Mouse (Mus musculus): ENCODE data around the gene Gm12800. TPM values are rescaled to one million over a fixed set of nuclear protein-coding genes. Genes with fewer than 3 reads are reported as not detected.
"Not testable (repeated sequence)": the region's sequence is repeated elsewhere in the genome, so short reads cannot be mapped to it uniquely, and the experiment has no call there.

The Gm12800 gene
- polyA plus RNA-seq (2015; fragmentation: Nextera tagmentation; extraction: Ambion mirVana), result not detected in 2 replicates

DNA sequence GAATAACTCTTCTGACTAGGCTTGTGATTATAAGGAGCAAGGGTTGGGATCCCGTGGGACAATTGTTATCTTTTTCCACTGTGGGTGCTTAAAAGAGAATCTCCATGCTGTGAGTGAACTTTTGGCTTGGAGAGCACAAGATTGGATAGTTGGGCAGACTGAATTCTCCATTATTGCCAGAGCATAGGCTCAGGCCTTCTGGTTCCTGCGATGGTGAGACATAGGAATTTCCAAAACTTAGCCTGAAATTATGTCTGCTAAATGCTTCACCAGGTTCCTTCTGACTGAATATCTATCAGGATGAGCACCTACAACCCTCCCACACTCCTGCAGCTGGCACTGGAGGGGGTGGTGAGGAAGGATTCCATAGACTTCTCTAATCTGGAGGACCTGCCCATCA is at the start of gene Gm12800:
Gene Gm12800, plus strand, starts transcription at position 301 of the 400 bp plus-strand sequence.
- not testable (repeated sequence) for H3K9me3 ChIP-seq (replicated peaks; ENCODE audit: control insufficient read depth, low read length, poor library complexity, severe bottlenecking); H3K4me3 ChIP-seq (ENCODE audit: low read depth, low read length); H3K36me3 ChIP-seq (ENCODE audit: control insufficient read depth, insufficient read depth, low read length); H3K4me2 ChIP-seq (ENCODE audit: low read length); H3K4me1 ChIP-seq (ENCODE audit: control insufficient read depth, insufficient read depth, low read length); H3K27ac ChIP-seq (ENCODE audit: low read length); H3K9ac ChIP-seq (ENCODE audit: low read depth, low read length); ATAC-seq; H3K27me3 ChIP-seq (ENCODE audit: control insufficient read depth, insufficient read depth, low read depth, low read length)
- 65% methylated on average over 2 of the region's 2 CpGs for WGBS

- Histone ChIP-seq H3K9ac (ENCODE audit: low read depth, low read length) (no peak overlapping the region), H3K27ac (ENCODE audit: low read length) (no peak overlapping the region), H3K9me3 (replicated peaks; ENCODE audit: control insufficient read depth, low read length, poor library complexity, severe bottlenecking) (no peaks in the 10 kb centered on the region), H3K36me3 (ENCODE audit: control insufficient read depth, insufficient read depth, low read length) (no peaks in the 10 kb centered on the region), H3K4me3 (ENCODE audit: low read depth, low read length) (no peak overlapping the region), H3K27me3 (ENCODE audit: control insufficient read depth, insufficient read depth, low read depth, low read length) (no peaks in the 10 kb centered on the region), H3K4me1 (ENCODE audit: control insufficient read depth, insufficient read depth, low read length) (no peaks in the 10 kb centered on the region), H3K4me2 (ENCODE audit: low read length) (no peak overlapping the region)
- 48% methylated on average over 6 of the region's 6 CpGs for WGBS
- no peak for ATAC-seq
Observed at GRCm38 (mm10) chr4:101860873-101861272, 48.0 kb upstream of the Gm12800 start.

DNA sequence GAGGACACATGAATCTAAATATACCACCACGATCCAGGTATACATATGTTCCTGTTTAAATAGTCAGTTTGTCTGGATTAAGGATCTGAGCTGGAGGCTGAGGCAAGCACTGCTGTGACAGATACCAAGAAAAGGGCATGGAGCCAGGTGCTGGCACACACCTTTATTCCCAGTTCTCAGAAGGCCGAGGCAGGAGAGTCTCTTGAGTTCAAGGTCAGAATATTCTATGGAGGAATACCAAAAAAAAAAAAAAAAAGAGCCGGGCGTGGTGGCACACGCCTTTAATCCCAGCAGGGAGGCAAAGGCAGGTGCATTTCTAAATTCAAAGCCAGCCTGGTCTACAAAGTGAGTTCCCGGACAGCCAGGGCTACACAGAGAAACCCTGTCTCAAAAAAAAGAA is 46.6 kb upstream of the Gm12800 start:
- Histone ChIP-seq H3K36me3 (ENCODE audit: control insufficient read depth, insufficient read depth, low read length) (no peaks in the 10 kb centered on the region), H3K27me3 (ENCODE audit: control insufficient read depth, insufficient read depth, low read depth, low read length) (no peaks in the 10 kb centered on the region), H3K9me3 (replicated peaks; ENCODE audit: control insufficient read depth, low read length, poor library complexity, severe bottlenecking) (no peaks in the 10 kb centered on the region), H3K4me1 (ENCODE audit: control insufficient read depth, insufficient read depth, low read length) (no peaks in the 10 kb centered on the region), H3K27ac (ENCODE audit: low read length) (no peak overlapping the region), H3K9ac (ENCODE audit: low read depth, low read length) (no peak overlapping the region), H3K4me2 (ENCODE audit: low read length) (no peak overlapping the region), H3K4me3 (ENCODE audit: low read depth, low read length) (no peak overlapping the region)
- 86% methylated on average over 4 of the region's 6 CpGs for WGBS
- ATAC-seq, result no peak

- 78% methylated on average over 2 of the region's 2 CpGs for WGBS
- not testable (repeated sequence) for ATAC-seq
Observed at GRCm38 (mm10) chr4:101872031-101872430, 36.9 kb upstream of the Gm12800 start.

GRCm38 (mm10) chr4:101875687-101876086 is 33.2 kb upstream of the Gm12800 start:
- WGBS, result 84% methylated on average over 15 of the region's 15 CpGs
- not testable (repeated sequence) for H3K4me3 ChIP-seq (ENCODE audit: low read depth, low read length); H3K9me3 ChIP-seq (replicated peaks; ENCODE audit: control insufficient read depth, low read length, poor library complexity, severe bottlenecking); H3K9ac ChIP-seq (ENCODE audit: low read depth, low read length); H3K27me3 ChIP-seq (ENCODE audit: control insufficient read depth, insufficient read depth, low read depth, low read length); H3K36me3 ChIP-seq (ENCODE audit: control insufficient read depth, insufficient read depth, low read length); H3K27ac ChIP-seq (ENCODE audit: low read length); H3K4me1 ChIP-seq (ENCODE audit: control insufficient read depth, insufficient read depth, low read length); ATAC-seq; H3K4me2 ChIP-seq (ENCODE audit: low read length)

More at GRCm38 (mm10) chr4:101872031-101872430, 36.9 kb upstream of the Gm12800 start:
- H3K4me2 ChIP-seq (ENCODE audit: low read length); H3K27me3 ChIP-seq (ENCODE audit: control insufficient read depth, insufficient read depth, low read depth, low read length); H3K4me1 ChIP-seq (ENCODE audit: control insufficient read depth, insufficient read depth, low read length); H3K36me3 ChIP-seq (ENCODE audit: control insufficient read depth, insufficient read depth, low read length); H3K9ac ChIP-seq (ENCODE audit: low read depth, low read length); H3K9me3 ChIP-seq (replicated peaks; ENCODE audit: control insufficient read depth, low read length, poor library complexity, severe bottlenecking); H3K4me3 ChIP-seq (ENCODE audit: low read depth, low read length); H3K27ac ChIP-seq (ENCODE audit: low read length): not testable (repeated sequence)

DNA sequence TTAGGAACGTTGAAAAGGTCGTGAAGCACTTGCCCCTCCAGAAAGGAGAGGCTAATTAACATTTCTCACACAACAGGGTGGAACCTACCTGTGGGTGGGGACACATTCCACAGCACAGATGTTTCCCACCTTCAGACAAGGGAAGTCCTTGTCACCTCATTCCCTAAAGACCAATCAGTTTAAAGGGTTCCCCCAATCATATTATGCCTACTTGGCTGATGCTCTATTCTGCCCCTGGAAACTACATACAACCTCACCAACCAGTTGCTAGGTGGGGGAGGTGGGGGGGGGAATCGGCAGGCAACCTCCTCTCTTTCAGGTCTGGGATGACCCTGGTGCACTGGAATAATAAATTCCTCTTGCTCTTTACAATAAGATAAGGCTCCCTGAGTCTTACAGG is 25.3 kb upstream of the Gm12800 start:
- 39% methylated on average over 3 of the region's 3 CpGs for WGBS
- H3K27ac ChIP-seq (ENCODE audit: low read length), result no peak overlapping the region
- no peak for ATAC-seq
- H3K27me3 ChIP-seq (ENCODE audit: control insufficient read depth, insufficient read depth, low read depth, low read length), result no peaks in the 10 kb centered on the region
- H3K9me3 ChIP-seq (replicated peaks; ENCODE audit: control insufficient read depth, low read length, poor library complexity, severe bottlenecking), result no peaks in the 10 kb centered on the region
- no peak overlapping the region for H3K9ac ChIP-seq (ENCODE audit: low read depth, low read length)
- H3K4me3 ChIP-seq (ENCODE audit: low read depth, low read length), result no peak overlapping the region
- no peak overlapping the region for H3K4me2 ChIP-seq (ENCODE audit: low read length)
- no peaks in the 10 kb centered on the region for H3K4me1 ChIP-seq (ENCODE audit: control insufficient read depth, insufficient read depth, low read length)
- no peaks in the 10 kb centered on the region for H3K36me3 ChIP-seq (ENCODE audit: control insufficient read depth, insufficient read depth, low read length)

GRCm38 (mm10) chr4:101889377-101889776 is 19.5 kb upstream of the Gm12800 start:
- Histone ChIP-seq H3K36me3 (ENCODE audit: control insufficient read depth, insufficient read depth, low read length) (no peaks in the 10 kb centered on the region), H3K9me3 (replicated peaks; ENCODE audit: control insufficient read depth, low read length, poor library complexity, severe bottlenecking) (no peaks in the 10 kb centered on the region), H3K9ac (ENCODE audit: low read depth, low read length) (no peak overlapping the region), H3K4me2 (ENCODE audit: low read length) (no peak overlapping the region), H3K4me1 (ENCODE audit: control insufficient read depth, insufficient read depth, low read length) (no peaks in the 10 kb centered on the region), H3K27me3 (ENCODE audit: control insufficient read depth, insufficient read depth, low read depth, low read length) (no peaks in the 10 kb centered on the region), H3K4me3 (ENCODE audit: low read depth, low read length) (no peak overlapping the region), H3K27ac (ENCODE audit: low read length) (no peak overlapping the region)
- no peak for ATAC-seq

DNA sequence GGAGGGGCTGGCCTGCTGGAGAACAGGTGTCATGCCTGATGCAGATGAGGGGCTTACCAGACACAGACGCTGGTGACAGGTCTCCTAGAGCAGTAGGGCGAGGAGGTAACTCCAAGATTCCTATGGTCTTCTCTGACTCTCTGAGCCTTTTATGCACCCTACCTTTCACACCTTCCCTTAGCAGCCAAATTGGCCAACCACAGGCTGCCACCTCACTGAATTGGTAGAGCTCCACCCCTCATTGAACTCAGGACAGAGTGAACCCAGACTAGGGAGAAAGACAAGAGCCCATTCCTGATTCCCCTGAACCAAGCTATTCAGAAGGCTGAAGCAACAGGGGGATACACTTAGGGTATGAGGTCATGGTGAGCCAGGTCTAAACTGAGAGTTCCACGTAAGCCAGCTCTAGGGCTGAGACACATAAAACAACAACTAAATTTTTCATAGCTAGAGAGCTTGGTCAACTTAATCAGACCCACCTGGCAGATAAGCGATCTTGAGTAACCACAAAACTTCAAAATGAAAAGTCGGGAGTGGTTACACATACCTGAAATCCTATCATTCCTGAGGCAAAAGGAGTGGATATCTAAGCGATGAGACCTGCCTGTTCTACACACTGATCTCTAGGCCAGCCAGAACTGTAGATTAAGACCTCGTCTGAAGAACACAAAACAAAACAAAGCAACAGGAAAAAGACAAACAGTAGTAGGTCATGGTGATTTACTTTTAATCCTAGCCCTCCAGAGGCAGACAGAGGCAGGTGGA is 15.1 kb upstream of the Gm12800 start, which contains the start of gene C130073F10Rik:
Gene C130073F10Rik, minus strand, starts transcription at position 134 of the 765 bp plus-strand sequence.
- Histone ChIP-seq H3K9ac (ENCODE audit: low read depth, low read length) (no peak within 1 kb of the TSS), H3K4me2 (ENCODE audit: low read length) (no peak within 1 kb of the TSS), H3K36me3 (ENCODE audit: control insufficient read depth, insufficient read depth, low read length) (no peaks in the 10 kb centered on the region), H3K27ac (ENCODE audit: low read length) (no peak within 1 kb of the TSS), H3K4me3 (ENCODE audit: low read depth, low read length) (no peak within 1 kb of the TSS), H3K27me3 (ENCODE audit: control insufficient read depth, insufficient read depth, low read depth, low read length) (no peaks in the 10 kb centered on the region), H3K9me3 (replicated peaks; ENCODE audit: control insufficient read depth, low read length, poor library complexity, severe bottlenecking) (no peaks in the 10 kb centered on the region), H3K4me1 (ENCODE audit: control insufficient read depth, insufficient read depth, low read length) (no peaks in the 10 kb centered on the region)
- ATAC-seq, result no peak
- 90% methylated on average over 7 of the region's 7 CpGs for WGBS

DNA sequence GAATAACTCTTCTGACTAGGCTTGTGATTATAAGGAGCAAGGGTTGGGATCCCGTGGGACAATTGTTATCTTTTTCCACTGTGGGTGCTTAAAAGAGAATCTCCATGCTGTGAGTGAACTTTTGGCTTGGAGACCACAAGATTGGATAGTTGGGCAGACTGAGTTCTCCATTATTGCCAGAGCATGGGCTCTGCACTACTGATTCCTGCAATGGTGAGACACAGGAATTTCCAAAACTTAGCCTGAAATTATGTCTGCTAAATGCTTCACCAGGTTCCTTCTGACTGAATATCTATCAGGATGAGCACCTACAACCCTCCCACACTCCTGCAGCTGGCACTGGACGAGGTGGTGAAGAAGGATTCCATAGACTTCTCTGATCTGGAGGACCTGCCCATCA is 31.2 kb downstream of the Gm12800 start, which contains the start of gene Gm12794:
Gene Gm12794, plus strand, starts transcription at position 301 of the 400 bp plus-strand sequence.
- H3K27ac ChIP-seq (ENCODE audit: low read length); ATAC-seq; H3K9ac ChIP-seq (ENCODE audit: low read depth, low read length); H3K9me3 ChIP-seq (replicated peaks; ENCODE audit: control insufficient read depth, low read length, poor library complexity, severe bottlenecking); H3K4me1 ChIP-seq (ENCODE audit: control insufficient read depth, insufficient read depth, low read length); H3K27me3 ChIP-seq (ENCODE audit: control insufficient read depth, insufficient read depth, low read depth, low read length); H3K4me2 ChIP-seq (ENCODE audit: low read length); H3K36me3 ChIP-seq (ENCODE audit: control insufficient read depth, insufficient read depth, low read length); H3K4me3 ChIP-seq (ENCODE audit: low read depth, low read length): not testable (repeated sequence)
- WGBS, result 84% methylated on average over 1 of the region's 2 CpGs

Data from midbrain, embryonic 16.5 days (tissue).